Mouse (Mus musculus) ES-E14 (cell line): ENCODE results near the gene Nfe2. TPM values are rescaled to one million over a fixed set of nuclear protein-coding genes. Genes with fewer than 3 reads are reported as not detected.

Source experiments
- DNase-seq: peaks from one replicate; pipeline ENCODE4 v3.0.0-alpha.2; 2013; ENCODE audit warnings: low read depth, low spot score
- H3K27ac ChIP-seq: 2 replicates; pipeline ENCODE4 v1.5.1; 2012; ENCODE audit warnings: low read depth, mild to moderate bottlenecking, low read length, moderate library complexity, mixed read lengths; ENCODE audit not compliant: poor library complexity, insufficient read depth, severe bottlenecking
- H3K36me3 ChIP-seq: 2 replicates; pipeline ENCODE4 v1.6.1; 2012; ENCODE audit warnings: mild to moderate bottlenecking, low read length, moderate library complexity, mixed read lengths; ENCODE audit not compliant: control insufficient read depth, poor library complexity, insufficient read depth, severe bottlenecking
- H3K4me1 ChIP-seq, 2 experiments: fragments of 150-350 bp in 1 of 2; sonication (generic) in 1 of 2; 2 replicates each; pipeline ENCODE4 v1.6.1; 2012; ENCODE audit warnings: low read length in 2 of 2, mild to moderate bottlenecking in 1 of 2, mixed read lengths in 1 of 2; ENCODE audit not compliant: control insufficient read depth in 2 of 2, insufficient read depth in 2 of 2, poor library complexity in 1 of 2
- H3K4me3 ChIP-seq, 2 experiments: fragments of 150-350 bp in 1 of 2; sonication (generic) in 1 of 2; 2 replicates each; pipeline ENCODE4 v1.5.1; 2012; ENCODE audit warnings: low read length in 2 of 2, low read depth in 1 of 2, mild to moderate bottlenecking in 1 of 2, mixed read lengths in 1 of 2; ENCODE audit not compliant: insufficient read depth in 1 of 2, poor library complexity in 1 of 2, severe bottlenecking in 1 of 2
- H3K9ac ChIP-seq: 2 replicates; pipeline ENCODE4 v1.6.1; 2012; ENCODE audit warnings: low read depth, mild to moderate bottlenecking, low read length, mixed read lengths; ENCODE audit not compliant: poor library complexity, insufficient read depth, severe bottlenecking
- H3K9me3 ChIP-seq: fragments of 150-350 bp; sonication (generic); 2 replicates; pipeline ENCODE4 v1.6.1; 2012; ENCODE audit warnings: low read depth, mild to moderate bottlenecking, low read length; ENCODE audit not compliant: control insufficient read depth, insufficient read depth
- CHD2 ChIP-seq: IDR thresholded peaks from 2 replicates; pipeline ENCODE4 v1.6.1; 2014; ENCODE audit warnings: mild to moderate bottlenecking, low read depth, low read length, inconsistent platforms
- HCFC1 ChIP-seq: IDR thresholded peaks from 2 replicates; pipeline ENCODE4 v1.6.1; 2012; ENCODE audit warnings: low read length, inconsistent platforms, borderline replicate concordance; ENCODE audit not compliant: insufficient read depth
- MAFK ChIP-seq: IDR thresholded peaks from 2 replicates; pipeline ENCODE4 v1.6.1; 2014; ENCODE audit warnings: mild to moderate bottlenecking, low read depth, low read length, inconsistent platforms; ENCODE audit not compliant: insufficient read depth
- ZC3H11A ChIP-seq: IDR thresholded peaks from 2 replicates; pipeline ENCODE4 v1.6.1; 2012; ENCODE audit warnings: low read depth, mild to moderate bottlenecking, inconsistent platforms, low read length, borderline replicate concordance
- ZNF384 ChIP-seq: IDR thresholded peaks from 2 replicates; pipeline ENCODE4 v1.6.1; 2012; ENCODE audit warnings: low read depth, low read length, inconsistent platforms
- in situ Hi-C, 2 experiments: fragments of 600-800 bp; cut with MboI; formaldehyde crosslinking; loops; one replicate each; pipeline ENCODE4 v1.15.1; 2025; ENCODE audit warnings: low sequenced_read_pairs in 2 of 2, inconsistent platforms in 1 of 2; ENCODE audit not compliant: unreplicated experiment in 2 of 2
- total RNA-seq: library from RNA; depleted of rRNA; stranded (reverse); fragments of 300-350 nt; gene quantifications from 2 replicates; pipeline ENCODE4 v1.2.3, GENCODE M21; 2012

Gene Nfe2
- total RNA-seq, 1 experiment, result 0.49 TPM

GRCm38 (mm10) chr15:103272419-103273279 lies 14.4 kb upstream of the Nfe2 start, which contains the start of gene Copz1:
Gene Copz1 (plus strand): TSS chr15:103272714.
- TF ChIP-seq MAFK (no peak), HCFC1 (0 out of 2 replicates have a peak, but pooled peaks have one; percentile 46), ZC3H11A (no peak), ZNF384 (no peak), CHD2 (peak; percentile 87)
- Histone ChIP-seq H3K27ac (no peak within 1 kb of the TSS), H3K4me1 (0 out of 4 replicates have a peak, but pooled peaks cover 0 to 2% of the 10 kb centered on the region in 2 experiments), H3K9ac (peak within 1 kb of the TSS; percentile 91), H3K36me3 (no peaks in the 10 kb centered on the region), H3K4me3 (peak within 1 kb of the TSS; percentile 88 to 98), H3K9me3 (no peaks in the 10 kb centered on the region; the same call in 1 of the 2 replicates)
- in situ Hi-C loops, result no loop called here
- DNase-seq, result peak; percentile 98

GRCm38 (mm10) chr15:103268903-103269302 lies 10.7 kb upstream of the Nfe2 start:
- Histone ChIP-seq H3K9ac (no peak overlapping the region), H3K4me3 (no peak overlapping the region), H3K9me3 (no peaks in the 10 kb centered on the region), H3K36me3 (no peaks in the 10 kb centered on the region), H3K4me1 (0 out of 4 replicates have a peak, but pooled peaks cover 0 to 2% of the 10 kb centered on the region in 2 experiments), H3K27ac (no peak overlapping the region)
- no peak for DNase-seq
- TF ChIP-seq MAFK, result no peak
- no peak for TF ChIP-seq HCFC1
- TF ChIP-seq ZNF384, result no peak
- TF ChIP-seq CHD2, result no peak
- TF ChIP-seq ZC3H11A, result no peak
- in situ Hi-C loops, result no loop called here

- no peaks in the 10 kb centered on the region for H3K4me1 ChIP-seq
- in situ Hi-C loops, result no loop called here
These were observed 6.6 kb upstream of the Nfe2 start for GRCm38 (mm10) chr15:103264794-103265193.

GRCm38 (mm10) chr15:103259989-103260388 lies 1.8 kb upstream of the Nfe2 start:
- no peak for DNase-seq
- H3K36me3 ChIP-seq, result no peaks in the 10 kb centered on the region
- TF ChIP-seq CHD2 (no peak), HCFC1 (no peak), ZNF384 (no peak), ZC3H11A (no peak), MAFK (no peak)
- in situ Hi-C loops, result no loop called here
- H3K9me3 ChIP-seq, result no peaks in the 10 kb centered on the region
- H3K9ac ChIP-seq, result no peak overlapping the region
- peaks cover 0 to 15% of the 10 kb centered on the region in 2 experiments; a peak in 2 of 4 replicates for H3K4me1 ChIP-seq
- H3K27ac ChIP-seq, result no peak overlapping the region
- no peak overlapping the region for H3K4me3 ChIP-seq

More at GRCm38 (mm10) chr15:103264794-103265193, 6.6 kb upstream of the Nfe2 start:
- Histone ChIP-seq H3K27ac (no peak overlapping the region), H3K9ac (no peak overlapping the region), H3K4me3 (no peak overlapping the region), H3K9me3 (no peaks in the 10 kb centered on the region), H3K36me3 (no peaks in the 10 kb centered on the region)
- TF ChIP-seq CHD2 (no peak), MAFK (no peak), ZNF384 (no peak), HCFC1 (no peak), ZC3H11A (no peak)
- no peak for DNase-seq
